Mouse (Mus musculus): ENCODE measurements around the gene Araf. TPM values are rescaled to one million over a fixed set of nuclear protein-coding genes. Genes with fewer than 3 reads are reported as not detected.

The Araf gene
- total and polyA plus RNA-seq, 3 experiments = 81.1 to 135 (median 88.0) TPM

GRCm38 (mm10) chrX:20819204-20819628 is 21.6 kb downstream of the Araf start:
- WGBS = 26% methylated on average over 19 of the region's 19 CpGs

GRCm38 (mm10) chrX:20819708-20820426 is 22.3 kb downstream of the Araf start:
- no peaks in the 10 kb centered on the region for H3K27me3 ChIP-seq (ENCODE audit: control insufficient read depth, insufficient read depth, low read length)
- H3K27ac ChIP-seq = no peak overlapping the region
- no peaks in the 10 kb centered on the region for H3K36me3 ChIP-seq (ENCODE audit: control insufficient read depth, insufficient read depth, low read length)
- TF ChIP-seq CTCF (IDR thresholded peaks at IDR 0.05) (peak; percentile 54), POLR2A (IDR thresholded peaks at IDR 0.05; ENCODE audit: insufficient read depth, low read depth, low read length) (no peak), EP300 (IDR thresholded peaks at IDR 0.05; ENCODE audit: insufficient read depth, low read depth, low read length) (0 out of 2 replicates have a peak, but pooled peaks have one; percentile 13)
- H3K4me3 ChIP-seq = peak overlapping the region; percentile 27; the same call in 1 of the 2 replicates
- H3K79me2 ChIP-seq (replicated peaks; ENCODE audit: control insufficient read depth, insufficient read depth, low read length) = no peaks in the 10 kb centered on the region
- peak overlapping the region; percentile 26 for H3K9ac ChIP-seq (ENCODE audit: low read depth, low read length)
- 24% methylated on average over 8 of the region's 8 CpGs for WGBS
- peak; percentile 53 to 58 for DNase-seq
- H3K4me1 ChIP-seq (ENCODE audit: control insufficient read depth, insufficient read depth, low read length) = no peaks in the 10 kb centered on the region; the same call in 1 of the 2 replicates
- intact Hi-C loops (cut with DNase I) = loop anchor here (2.0 kb wide), 1 partner anchor 157 kb away; no protein-coding TSS in a partner anchor

More at GRCm38 (mm10) chrX:20819204-20819628, 21.6 kb downstream of the Araf start:
- Histone ChIP-seq H3K27me3 (ENCODE audit: control insufficient read depth, insufficient read depth, low read length) (no peaks in the 10 kb centered on the region), H3K4me1 (ENCODE audit: control insufficient read depth, insufficient read depth, low read length) (no peaks in the 10 kb centered on the region; the same call in 1 of the 2 replicates), H3K27ac (no peak overlapping the region), H3K9ac (ENCODE audit: low read depth, low read length) (peak overlapping the region; percentile 26), H3K79me2 (replicated peaks; ENCODE audit: control insufficient read depth, insufficient read depth, low read length) (no peaks in the 10 kb centered on the region), H3K4me3 (peak overlapping the region; percentile 27; the same call in 1 of the 2 replicates), H3K36me3 (ENCODE audit: control insufficient read depth, insufficient read depth, low read length) (no peaks in the 10 kb centered on the region)
- TF ChIP-seq CTCF (IDR thresholded peaks at IDR 0.05) = peak; percentile 81
- 0 out of 2 replicates have a peak, but pooled peaks have one; percentile 31 for TF ChIP-seq EP300 (IDR thresholded peaks at IDR 0.05; ENCODE audit: insufficient read depth, low read depth, low read length)
- no peak for TF ChIP-seq POLR2A (IDR thresholded peaks at IDR 0.05; ENCODE audit: insufficient read depth, low read depth, low read length)
- DNase-seq = peak; percentile 78 to 81
- intact Hi-C loops (cut with DNase I) = no loop called here

- no peaks in the 10 kb centered on the region for H3K27me3 ChIP-seq (ENCODE audit: control insufficient read depth, insufficient read depth, low read length)
- H3K36me3 ChIP-seq (ENCODE audit: control insufficient read depth, insufficient read depth, low read length) = no peaks in the 10 kb centered on the region
- H3K79me2 ChIP-seq (replicated peaks; ENCODE audit: control insufficient read depth, insufficient read depth, low read length) = no peaks in the 10 kb centered on the region
- no peaks in the 10 kb centered on the region; the same call in 1 of the 2 replicates for H3K4me1 ChIP-seq (ENCODE audit: control insufficient read depth, insufficient read depth, low read length)
- TF ChIP-seq POLR2A (IDR thresholded peaks at IDR 0.05; ENCODE audit: insufficient read depth, low read depth, low read length) = no peak
- TF ChIP-seq CTCF (IDR thresholded peaks at IDR 0.05) = peak; percentile 67
- TF ChIP-seq EP300 (IDR thresholded peaks at IDR 0.05; ENCODE audit: insufficient read depth, low read depth, low read length) = 0 out of 2 replicates have a peak, but pooled peaks have one; percentile 30
- 12% methylated on average over 5 of the region's 5 CpGs for WGBS
- H3K27ac ChIP-seq = peak overlapping the region; percentile 17; the same call in 1 of the 2 replicates
- no peak overlapping the region for H3K9ac ChIP-seq (ENCODE audit: low read depth, low read length)
- H3K4me3 ChIP-seq = no peak overlapping the region
- intact Hi-C loops (cut with DNase I) = loop anchor here (2.0 kb wide), 1 partner anchor 118 kb away; no protein-coding TSS in a partner anchor
- DNase-seq = peak; percentile 46 to 58
These were observed 31.3 kb downstream of the Araf start for GRCm38 (mm10) chrX:20828934-20829333.

- TF ChIP-seq EP300 (IDR thresholded peaks at IDR 0.05; ENCODE audit: insufficient read depth, low read depth, low read length) (no peak), CTCF (IDR thresholded peaks at IDR 0.05) (no peak), POLR2A (IDR thresholded peaks at IDR 0.05; ENCODE audit: insufficient read depth, low read depth, low read length) (no peak)
- H3K27ac ChIP-seq = no peak overlapping the region
- peaks cover 4% of the 10 kb centered on the region; the same call in 1 of the 2 replicates for H3K36me3 ChIP-seq (ENCODE audit: control insufficient read depth, insufficient read depth, low read length)
- intact Hi-C loops (cut with DNase I) = loop anchor here (5.0 kb wide), 1 partner anchor 100 kb away; no protein-coding TSS in a partner anchor
- H3K27me3 ChIP-seq (ENCODE audit: control insufficient read depth, insufficient read depth, low read length) = no peaks in the 10 kb centered on the region
- no peak for DNase-seq
- H3K79me2 ChIP-seq (replicated peaks; ENCODE audit: control insufficient read depth, insufficient read depth, low read length) = no peaks in the 10 kb centered on the region; the same call in 1 of the 2 replicates
- no peak overlapping the region for H3K4me3 ChIP-seq
- H3K9ac ChIP-seq (ENCODE audit: low read depth, low read length) = no peak overlapping the region
- WGBS = 69% methylated on average over 3 of the region's 3 CpGs
- peaks cover 1% of the 10 kb centered on the region; the same call in 1 of the 2 replicates for H3K4me1 ChIP-seq (ENCODE audit: control insufficient read depth, insufficient read depth, low read length)
These were observed 49.6 kb downstream of the Araf start for GRCm38 (mm10) chrX:20847232-20847631.

- intact Hi-C loops (cut with DNase I) = loop anchor here (5.0 kb wide), 1 partner anchor 99 kb away; no protein-coding TSS in a partner anchor
- no peaks in the 10 kb centered on the region; the same call in 1 of the 2 replicates for H3K79me2 ChIP-seq (replicated peaks; ENCODE audit: control insufficient read depth, insufficient read depth, low read length)
- peak overlapping the region; percentile 63 for H3K27ac ChIP-seq
- H3K27me3 ChIP-seq (ENCODE audit: control insufficient read depth, insufficient read depth, low read length) = no peaks in the 10 kb centered on the region
- H3K4me3 ChIP-seq = peak overlapping the region; percentile 32
- 32% methylated on average over 2 of the region's 2 CpGs for WGBS
- no peak for DNase-seq
- H3K36me3 ChIP-seq (ENCODE audit: control insufficient read depth, insufficient read depth, low read length) = peaks cover 4% of the 10 kb centered on the region; the same call in 1 of the 2 replicates
- H3K9ac ChIP-seq (ENCODE audit: low read depth, low read length) = no peak overlapping the region
- peaks cover 1% of the 10 kb centered on the region; the same call in 1 of the 2 replicates for H3K4me1 ChIP-seq (ENCODE audit: control insufficient read depth, insufficient read depth, low read length)
- TF ChIP-seq POLR2A (IDR thresholded peaks at IDR 0.05; ENCODE audit: insufficient read depth, low read depth, low read length) (no peak), CTCF (IDR thresholded peaks at IDR 0.05) (no peak), EP300 (IDR thresholded peaks at IDR 0.05; ENCODE audit: insufficient read depth, low read depth, low read length) (no peak)
These were observed 50.2 kb downstream of the Araf start for GRCm38 (mm10) chrX:20847816-20848215.

Measured in heart, adult 2 months (tissue).